Comparison of ENCODE assay signal across 19 mouse cellular contexts in genomic region chr8:121718925-121719324, GRCm38 (mm10). TPM values are rescaled to one million over a fixed set of nuclear protein-coding genes. Genes with fewer than 3 reads are reported as not detected.
DNase-seq lines count a peak whose midpoint lies in the region; ATAC-seq and TF ChIP-seq lines count a peak whose summit lies in the region.
"Had no signal": no experiment of that assay in that cellular context is flagged by ENCODE, and none has a peak within 500 bp of the region (broad histone marks: within the 10 kb centered on the region; RNA-seq: fewer than 3 reads in every experiment).

No protein-coding gene starts in this region.

- H3K9me3 ChIP-seq in kidney, postnatal 0 days (replicated peaks; ENCODE audit: low read length): no peaks in the 10 kb centered on the region
- no peaks in the 10 kb centered on the region for H3K9me3 ChIP-seq in kidney, embryonic 14.5 days (ENCODE audit: control insufficient read depth, low read length)
- no peaks in the 10 kb centered on the region for H3K9me3 ChIP-seq in E14TG2a.4 (ENCODE audit: low read length)
- H3K9me3 ChIP-seq in midbrain, embryonic 10.5 days (replicated peaks): no peaks in the 10 kb centered on the region
- H3K9me3 ChIP-seq: embryonic facial prominence, embryonic 10.5 days; embryonic facial prominence, embryonic 12.5 days; forebrain, embryonic 13.5 days; forebrain, embryonic 15.5 days had no signal

- no peak for DNase-seq in kidney, postnatal 0 days (ENCODE audit: low spot score)
- DNase-seq in ES-CJ7 (ENCODE audit: low read depth, low spot score): peak; percentile 63
- peak; percentile 71 for DNase-seq in ZHBTc4 (ENCODE audit: low read depth, low spot score)
- no peak for DNase-seq in right cerebral cortex, postnatal 36 days (ENCODE audit: low spot score in 2 of 2)
- DNase-seq in midbrain, embryonic 10.5 days (ENCODE audit: low spot score): no peak
- DNase-seq in urinary bladder, postnatal 36 days (ENCODE audit: low spot score in 2 of 2): no peak
- DNase-seq: adrenal gland, adult 8-10 months; adrenal gland, postnatal 14 days; adrenal gland, postnatal 36 days; cerebellum, adult 11 months; forebrain, postnatal 0 days had no signal

- no peaks in the 10 kb centered on the region for H3K4me1 ChIP-seq in kidney, postnatal 0 days (replicated peaks; ENCODE audit: insufficient read depth, low read length)
- no peaks in the 10 kb centered on the region for H3K4me1 ChIP-seq in kidney, embryonic 14.5 days (ENCODE audit: control insufficient read depth, insufficient read depth, low read length)
- H3K4me1 ChIP-seq in E14TG2a.4 (replicated peaks; ENCODE audit: low read depth, low read length): peaks cover 30% of the 10 kb centered on the region
- peaks cover 26% of the 10 kb centered on the region for H3K4me1 ChIP-seq in midbrain, embryonic 10.5 days

- ATAC-seq in kidney, postnatal 0 days (replicated peaks; ENCODE audit: low FRiP score, low read depth): 0 out of 2 replicates have a peak, but pooled peaks have one; percentile 43
- ATAC-seq in kidney, embryonic 14.5 days (ENCODE audit: low FRiP score, low TSS enrichment): no peak
- ATAC-seq: activated CD4-positive, CD25-positive, alpha-beta regulatory T cell, adult 4 months; Patski had no signal

- 55% methylated on average over 6 of the region's 6 CpGs for WGBS in kidney, postnatal 0 days
- 50% methylated on average over 6 of the region's 6 CpGs for WGBS in kidney, embryonic 14.5 days
- 56% methylated on average over 6 of the region's 6 CpGs for WGBS in midbrain, embryonic 10.5 days

- TF ChIP-seq CTCF in kidney, postnatal 0 days (IDR thresholded peaks at IDR 0.05; ENCODE audit: low read depth): no peak
- TF ChIP-seq CTCF in E14TG2a.4 (conservative IDR thresholded peaks at IDR 0.05; ENCODE audit: low read length): no peak

- no peak overlapping the region for H3K4me3 ChIP-seq in kidney, postnatal 0 days (replicated peaks; ENCODE audit: low read depth, low read length)
- H3K4me3 ChIP-seq in kidney, embryonic 14.5 days (ENCODE audit: low read length): no peak overlapping the region
- peak overlapping the region; percentile 64; the same call in 1 of the 2 replicates for H3K4me3 ChIP-seq in E14TG2a.4 (replicated peaks; ENCODE audit: low read length)
- no peak overlapping the region for H3K4me3 ChIP-seq in midbrain, embryonic 10.5 days
- H3K4me3 ChIP-seq: embryonic facial prominence, embryonic 10.5 days; embryonic facial prominence, embryonic 12.5 days; forebrain, embryonic 13.5 days; forebrain, embryonic 15.5 days had no signal

- no peak overlapping the region for H3K9ac ChIP-seq in kidney, postnatal 0 days (ENCODE audit: low read depth, low read length)
- H3K9ac ChIP-seq in kidney, embryonic 14.5 days (ENCODE audit: low read depth, low read length): no peak overlapping the region
- H3K9ac ChIP-seq: embryonic facial prominence, embryonic 12.5 days; forebrain, embryonic 13.5 days; forebrain, embryonic 15.5 days; forebrain, postnatal 0 days had no signal

- no peak overlapping the region for H3K4me2 ChIP-seq in kidney, postnatal 0 days (ENCODE audit: low read length)
- H3K4me2 ChIP-seq in kidney, embryonic 14.5 days (replicated peaks; ENCODE audit: low read depth, low read length): no peak overlapping the region
- H3K4me2 ChIP-seq: embryonic facial prominence, embryonic 12.5 days; forebrain, embryonic 13.5 days; forebrain, embryonic 15.5 days had no signal

- H3K36me3 ChIP-seq in kidney, postnatal 0 days (ENCODE audit: insufficient read depth, low read length): no peaks in the 10 kb centered on the region
- H3K36me3 ChIP-seq in kidney, embryonic 14.5 days (ENCODE audit: control insufficient read depth, insufficient read depth, low read length): no peaks in the 10 kb centered on the region
- H3K36me3 ChIP-seq in E14TG2a.4 (ENCODE audit: insufficient read depth, low read length): no peaks in the 10 kb centered on the region
- no peaks in the 10 kb centered on the region for H3K36me3 ChIP-seq in midbrain, embryonic 10.5 days
- H3K36me3 ChIP-seq: embryonic facial prominence, embryonic 10.5 days; embryonic facial prominence, embryonic 12.5 days; forebrain, embryonic 15.5 days had no signal

- no peaks in the 10 kb centered on the region for H3K27me3 ChIP-seq in kidney, postnatal 0 days (ENCODE audit: insufficient read depth, low read length)
- H3K27me3 ChIP-seq in kidney, embryonic 14.5 days (ENCODE audit: control insufficient read depth, insufficient read depth, low read length): no peaks in the 10 kb centered on the region
- peaks cover 61% of the 10 kb centered on the region for H3K27me3 ChIP-seq in E14TG2a.4 (ENCODE audit: insufficient read depth, low read length)
- H3K27me3 ChIP-seq in midbrain, embryonic 10.5 days (ENCODE audit: low read depth, poor library complexity, severe bottlenecking): peaks cover 34% of the 10 kb centered on the region
- H3K27me3 ChIP-seq: forebrain, embryonic 15.5 days had no signal

- H3K27ac ChIP-seq in kidney, postnatal 0 days: no peak overlapping the region
- H3K27ac ChIP-seq in kidney, embryonic 14.5 days (ENCODE audit: low read depth, low read length): no peak overlapping the region
- H3K27ac ChIP-seq in midbrain, embryonic 10.5 days (replicated peaks): no peak overlapping the region
- H3K27ac ChIP-seq: forebrain, embryonic 13.5 days had no signal

RNA-seq across cellular contexts. Expression of gene Jph3, which starts 10.5 kb away (rescaled TPM):
- polyA plus RNA-seq in kidney, postnatal 0 days (2015; fragmentation: Nextera tagmentation; extraction: Ambion mirVana): 0.37 and 0.41 TPM in 2 replicates
- 0.30 and 0.46 TPM in 2 replicates for polyA plus RNA-seq in kidney, embryonic 14.5 days (2014; fragmentation: Nextera tagmentation; extraction: Ambion mirVana)
- polyA plus RNA-seq in midbrain, embryonic 10.5 days (2016; fragmentation: Nextera tagmentation; extraction: Ambion mirVana): 11.9 and 18.7 TPM in 2 replicates

Comparison
In these comparisons a context has a peak if more than half of its experiments do, and no peak if none do; other contexts are left out.
1. DNase-seq: peak in ES-CJ7 (single experiment) and ZHBTc4 (single experiment); none in kidney, postnatal 0 days (single experiment), right cerebral cortex, postnatal 36 days (0 of 2), midbrain, embryonic 10.5 days (single experiment) and urinary bladder, postnatal 36 days (0 of 2).